Mouse (Mus musculus): ENCODE data around the gene Prdx2. TPM values are rescaled to one million over a fixed set of nuclear protein-coding genes. Genes with fewer than 3 reads are reported as not detected.

Prdx2 gene
- polyA plus RNA-seq, 1 experiment from 2014 or later: 810 TPM

DNA sequence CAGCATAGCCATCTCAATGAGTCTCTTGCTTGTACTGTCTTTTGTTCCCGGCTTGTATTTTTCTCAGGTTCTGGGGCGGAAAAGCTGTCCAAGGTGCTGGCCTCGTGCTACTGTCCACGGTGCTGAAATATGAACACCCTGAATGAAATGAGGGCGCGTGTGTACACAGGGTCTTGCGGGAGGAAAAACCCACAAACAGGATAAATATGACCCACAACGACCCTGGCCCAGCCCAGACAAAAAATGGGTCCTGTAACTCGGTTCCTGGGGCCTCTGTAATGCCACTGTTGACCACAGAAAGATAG is 22.2 kb upstream of the Prdx2 start:
- Histone ChIP-seq H3K4me2 (replicated peaks; ENCODE audit: low read depth, low read length) (no peak overlapping the region), H3K9ac (replicated peaks; ENCODE audit: low read length) (no peak overlapping the region), H3K36me3 (ENCODE audit: insufficient read depth, low read length) (no peaks in the 10 kb centered on the region), H3K27ac (ENCODE audit: low read length) (no peak overlapping the region), H3K9me3 (ENCODE audit: low read length) (no peaks in the 10 kb centered on the region), H3K4me3 (ENCODE audit: low read length) (no peak overlapping the region), H3K4me1 (ENCODE audit: insufficient read depth, low read length) (peaks cover 12% of the 10 kb centered on the region), H3K27me3 (ENCODE audit: insufficient read depth, low read length) (peaks cover 68% of the 10 kb centered on the region)
- ATAC-seq (ENCODE audit: low FRiP score, low TSS enrichment): peak; percentile 37; the same call in 1 of the 2 replicates
- 11% methylated on average over 9 of the region's 9 CpGs for WGBS

DNA sequence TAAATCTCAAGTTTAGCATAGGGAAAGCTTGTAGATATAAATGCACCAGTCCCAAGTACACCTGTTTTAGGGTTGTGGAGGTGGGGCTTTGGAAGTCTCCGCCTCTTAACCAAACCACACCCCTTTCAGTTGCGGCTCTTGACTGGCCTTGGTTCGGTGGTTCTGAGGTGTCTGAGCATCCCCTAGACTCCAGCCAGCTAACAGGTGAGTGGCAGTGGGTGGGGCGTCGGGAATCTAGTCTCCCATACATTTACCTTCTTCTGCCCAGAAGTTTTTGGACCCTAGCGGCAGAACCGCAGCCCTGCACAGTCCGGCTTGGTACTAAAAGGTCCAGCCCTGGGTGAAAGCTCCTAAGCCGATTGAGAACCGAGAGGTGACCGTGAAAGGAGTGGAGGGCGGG is 19.6 kb upstream of the Prdx2 start:
- H3K9me3 ChIP-seq (ENCODE audit: low read length): no peaks in the 10 kb centered on the region
- H3K27ac ChIP-seq (ENCODE audit: low read length): no peak overlapping the region
- H3K9ac ChIP-seq (replicated peaks; ENCODE audit: low read length): no peak overlapping the region
- no peak overlapping the region for H3K4me3 ChIP-seq (ENCODE audit: low read length)
- no peaks in the 10 kb centered on the region for H3K36me3 ChIP-seq (ENCODE audit: insufficient read depth, low read length)
- no peak overlapping the region for H3K4me2 ChIP-seq (replicated peaks; ENCODE audit: low read depth, low read length)
- peaks cover 58% of the 10 kb centered on the region for H3K27me3 ChIP-seq (ENCODE audit: insufficient read depth, low read length)
- peaks cover 12% of the 10 kb centered on the region for H3K4me1 ChIP-seq (ENCODE audit: insufficient read depth, low read length)
- no peak for ATAC-seq (ENCODE audit: low FRiP score, low TSS enrichment)
- WGBS: 20% methylated on average over 12 of the region's 12 CpGs

DNA sequence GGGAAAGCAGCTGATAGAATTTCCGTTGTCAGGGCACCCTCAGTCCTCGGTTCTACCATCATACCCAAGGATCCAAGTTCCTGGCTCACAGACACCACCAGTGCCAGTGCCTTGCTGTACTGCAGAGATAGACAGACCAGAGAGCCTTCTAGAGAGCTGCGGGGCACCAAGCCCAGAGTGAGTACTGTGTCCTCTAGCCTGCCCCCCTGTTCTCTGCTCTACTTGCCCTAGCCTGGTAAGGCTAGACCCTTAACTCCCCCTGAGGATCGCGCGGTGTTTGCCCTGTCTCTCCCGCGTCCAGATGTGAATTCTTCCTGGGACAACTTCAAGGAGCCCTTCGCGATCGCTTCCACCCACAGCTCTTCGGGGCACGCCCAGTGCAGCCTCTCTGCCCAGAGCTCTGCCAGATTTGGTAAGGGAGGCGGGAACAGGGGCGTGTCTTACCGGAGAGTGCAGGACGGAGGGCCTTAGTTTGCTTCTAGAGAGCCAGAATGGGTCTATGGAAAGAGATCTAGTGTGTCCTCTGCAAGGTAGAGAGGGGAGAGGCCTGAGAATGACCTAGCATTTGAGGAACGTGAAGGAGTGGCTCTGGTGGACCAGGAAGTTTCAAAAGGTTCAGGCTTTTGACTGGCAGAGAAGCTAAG is 16.7 kb upstream of the Prdx2 start:
- Histone ChIP-seq H3K4me1 (ENCODE audit: insufficient read depth, low read length) (no peaks in the 10 kb centered on the region), H3K27ac (ENCODE audit: low read length) (no peak overlapping the region), H3K9ac (replicated peaks; ENCODE audit: low read length) (no peak overlapping the region), H3K36me3 (ENCODE audit: insufficient read depth, low read length) (peaks cover 5% of the 10 kb centered on the region; the same call in 1 of the 2 replicates), H3K9me3 (ENCODE audit: low read length) (no peaks in the 10 kb centered on the region), H3K27me3 (ENCODE audit: insufficient read depth, low read length) (peaks cover 34% of the 10 kb centered on the region), H3K4me3 (ENCODE audit: low read length) (no peak overlapping the region), H3K4me2 (replicated peaks; ENCODE audit: low read depth, low read length) (0 out of 2 replicates have a peak overlapping the region, but pooled peaks have one; percentile 4)
- 0 out of 2 replicates have a peak, but pooled peaks have one; percentile 50 for ATAC-seq (ENCODE audit: low FRiP score, low TSS enrichment)
- 10% methylated on average over 18 of the region's 18 CpGs for WGBS

DNA sequence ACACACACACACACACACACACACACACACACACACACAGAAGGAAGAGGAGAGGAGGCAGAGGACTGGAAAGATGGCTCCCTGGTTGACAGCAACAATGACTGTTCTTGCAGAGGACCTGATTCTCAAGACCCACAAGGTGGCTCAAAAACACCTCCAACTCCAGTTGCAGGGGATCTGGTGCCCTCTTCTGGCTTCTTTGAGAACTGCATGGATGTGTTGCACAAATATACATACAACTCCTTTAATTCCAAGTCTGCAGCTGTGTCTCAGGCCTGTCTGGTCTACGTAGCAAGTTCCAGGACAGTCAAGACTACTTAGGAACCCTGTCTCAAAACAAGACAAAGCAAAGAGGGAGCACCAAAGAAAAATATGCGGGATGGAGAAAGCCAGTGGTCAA is 12.6 kb upstream of the Prdx2 start:
- 51% methylated on average over 2 of the region's 2 CpGs for WGBS
- peaks cover 23% of the 10 kb centered on the region; the same call in 1 of the 2 replicates for H3K36me3 ChIP-seq (ENCODE audit: insufficient read depth, low read length)

DNA sequence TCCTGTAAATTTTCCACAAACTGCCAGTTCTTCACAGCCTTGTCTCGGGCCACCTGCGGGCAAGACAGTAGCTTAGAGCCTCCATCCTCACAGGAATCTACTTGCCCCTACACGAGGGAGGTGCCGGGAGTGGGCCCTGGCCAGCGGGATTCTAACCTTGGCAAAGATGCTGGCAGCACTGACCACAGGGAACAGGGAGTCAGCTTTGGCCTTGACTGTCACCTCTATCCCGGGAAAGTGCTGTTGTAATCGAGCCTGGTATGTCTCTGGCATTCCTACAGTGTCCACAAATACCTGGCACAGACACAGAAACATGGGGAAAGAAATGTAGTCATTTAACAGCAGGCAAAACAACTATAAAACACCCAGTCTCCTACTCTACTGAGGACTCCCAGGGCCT is 9.6 kb upstream of the Prdx2 start:
- 89% methylated on average over 7 of the region's 7 CpGs for WGBS
- no peak overlapping the region for H3K4me2 ChIP-seq (replicated peaks; ENCODE audit: low read depth, low read length)
- H3K36me3 ChIP-seq (ENCODE audit: insufficient read depth, low read length): peaks cover 23% of the 10 kb centered on the region; the same call in 1 of the 2 replicates
- ATAC-seq (ENCODE audit: low FRiP score, low TSS enrichment): no peak
- H3K27ac ChIP-seq (ENCODE audit: low read length): no peak overlapping the region
- H3K9ac ChIP-seq (replicated peaks; ENCODE audit: low read length): no peak overlapping the region
- H3K27me3 ChIP-seq (ENCODE audit: insufficient read depth, low read length): no peaks in the 10 kb centered on the region
- H3K4me1 ChIP-seq (ENCODE audit: insufficient read depth, low read length): peaks cover under 1% of the 10 kb centered on the region
- no peaks in the 10 kb centered on the region for H3K9me3 ChIP-seq (ENCODE audit: low read length)
- H3K4me3 ChIP-seq (ENCODE audit: low read length): no peak overlapping the region

More for the DNA sequence above, 12.6 kb upstream of the Prdx2 start:
- no peak for ATAC-seq (ENCODE audit: low FRiP score, low TSS enrichment)
- H3K9ac ChIP-seq (replicated peaks; ENCODE audit: low read length): no peak overlapping the region
- no peaks in the 10 kb centered on the region for H3K4me1 ChIP-seq (ENCODE audit: insufficient read depth, low read length)
- no peak overlapping the region for H3K4me2 ChIP-seq (replicated peaks; ENCODE audit: low read depth, low read length)
- H3K27me3 ChIP-seq (ENCODE audit: insufficient read depth, low read length): peaks cover 9% of the 10 kb centered on the region; the same call in 1 of the 2 replicates
- H3K27ac ChIP-seq (ENCODE audit: low read length): no peak overlapping the region
- no peak overlapping the region for H3K4me3 ChIP-seq (ENCODE audit: low read length)
- no peaks in the 10 kb centered on the region for H3K9me3 ChIP-seq (ENCODE audit: low read length)

DNA sequence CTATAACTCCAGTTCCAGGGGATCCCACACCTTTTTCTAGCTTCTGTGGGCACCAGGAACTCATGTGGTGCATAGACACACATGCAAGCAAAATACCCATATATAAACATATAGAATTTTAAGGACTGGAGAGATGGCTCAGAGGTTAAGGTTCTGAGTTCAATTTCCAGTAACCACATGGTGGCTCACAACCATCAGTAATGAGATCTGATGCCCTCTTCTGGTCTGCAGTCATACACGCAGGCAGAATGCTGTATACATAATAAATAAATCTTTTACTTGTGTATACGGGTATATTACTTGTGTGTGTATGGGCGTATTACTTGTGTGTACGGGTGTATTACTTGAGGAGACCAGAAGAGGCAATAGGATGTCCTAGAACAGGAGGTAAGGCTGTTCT is 5.4 kb upstream of the Prdx2 start:
- Histone ChIP-seq H3K4me3 (ENCODE audit: low read length) (no peak overlapping the region), H3K27ac (ENCODE audit: low read length) (no peak overlapping the region), H3K4me2 (replicated peaks; ENCODE audit: low read depth, low read length) (no peak overlapping the region), H3K4me1 (ENCODE audit: insufficient read depth, low read length) (peaks cover 22% of the 10 kb centered on the region), H3K27me3 (ENCODE audit: insufficient read depth, low read length) (no peaks in the 10 kb centered on the region), H3K9me3 (ENCODE audit: low read length) (no peaks in the 10 kb centered on the region), H3K9ac (replicated peaks; ENCODE audit: low read length) (no peak overlapping the region), H3K36me3 (ENCODE audit: insufficient read depth, low read length) (peaks cover 9% of the 10 kb centered on the region; the same call in 1 of the 2 replicates)
- WGBS: 89% methylated on average over 4 of the region's 4 CpGs
- no peak for ATAC-seq (ENCODE audit: low FRiP score, low TSS enrichment)

DNA sequence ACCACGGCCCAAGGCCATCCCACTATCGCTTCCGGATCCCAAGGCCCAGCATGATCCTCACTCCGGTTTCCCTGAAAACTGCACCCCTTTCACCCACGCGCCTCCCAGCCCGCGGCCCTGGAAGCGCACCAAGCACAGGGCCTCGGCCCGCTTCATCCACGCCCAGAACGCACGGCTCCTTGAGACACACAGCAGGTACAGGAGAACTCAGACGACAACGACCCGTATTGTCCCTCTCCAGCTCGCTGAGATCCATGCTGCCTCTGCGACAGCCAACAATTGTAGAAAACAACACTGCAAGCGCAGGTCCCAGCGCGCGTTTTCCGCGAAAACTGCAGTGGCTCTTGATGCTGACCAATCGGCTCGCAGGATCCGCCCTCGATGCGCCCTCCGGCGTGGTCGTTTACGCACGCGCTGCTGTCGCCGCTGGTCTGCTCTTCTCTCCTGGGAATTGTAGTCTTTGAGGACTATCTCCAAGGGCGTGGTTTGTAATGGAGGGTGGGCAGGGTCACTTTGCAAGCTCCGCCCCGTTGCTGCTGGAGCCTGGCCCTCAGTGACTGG is 3.6 kb upstream of the Prdx2 start:
- peak overlapping the region; percentile 67 for H3K27ac ChIP-seq (ENCODE audit: low read length)
- H3K36me3 ChIP-seq (ENCODE audit: insufficient read depth, low read length): peaks cover 3% of the 10 kb centered on the region; the same call in 1 of the 2 replicates
- H3K9me3 ChIP-seq (ENCODE audit: low read length): no peaks in the 10 kb centered on the region
- H3K4me2 ChIP-seq (replicated peaks; ENCODE audit: low read depth, low read length): peak overlapping the region; percentile 90
- peak; percentile 89 for ATAC-seq (ENCODE audit: low FRiP score, low TSS enrichment)
- peak overlapping the region; percentile 70 for H3K9ac ChIP-seq (replicated peaks; ENCODE audit: low read length)
- under 1% methylated on average over 41 of the region's 41 CpGs for WGBS
- H3K27me3 ChIP-seq (ENCODE audit: insufficient read depth, low read length): no peaks in the 10 kb centered on the region
- H3K4me1 ChIP-seq (ENCODE audit: insufficient read depth, low read length): peaks cover 28% of the 10 kb centered on the region
- H3K4me3 ChIP-seq (ENCODE audit: low read length): peak overlapping the region; percentile 64

DNA sequence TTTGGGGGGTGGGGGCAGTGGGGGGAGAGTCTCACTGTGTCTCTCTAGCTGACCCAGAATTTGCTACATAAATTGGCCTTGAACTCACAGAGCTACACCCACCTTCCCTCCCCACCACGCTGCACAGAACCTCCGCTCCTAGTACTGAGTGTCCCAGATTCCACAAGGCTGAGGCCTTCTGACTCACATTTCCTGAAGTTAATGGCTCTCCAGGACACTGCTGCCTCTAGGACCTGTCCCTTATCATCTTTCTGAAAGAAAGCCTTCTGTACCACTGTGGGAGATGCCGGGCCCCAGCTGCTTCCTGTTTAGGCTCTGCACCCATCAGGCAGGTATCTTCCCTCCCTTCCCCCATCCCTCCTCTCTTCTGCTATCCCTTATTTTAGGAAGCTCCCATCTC is 2.8 kb upstream of the Prdx2 start:
- H3K36me3 ChIP-seq (ENCODE audit: insufficient read depth, low read length): peaks cover 9% of the 10 kb centered on the region
- no peak overlapping the region for H3K9ac ChIP-seq (replicated peaks; ENCODE audit: low read length)
- 0 out of 2 replicates have a peak, but pooled peaks have one; percentile 1 for ATAC-seq (ENCODE audit: low FRiP score, low TSS enrichment)
- peak overlapping the region; percentile 25; the same call in 1 of the 2 replicates for H3K27ac ChIP-seq (ENCODE audit: low read length)
- H3K4me1 ChIP-seq (ENCODE audit: insufficient read depth, low read length): peaks cover 33% of the 10 kb centered on the region
- no peak overlapping the region for H3K4me2 ChIP-seq (replicated peaks; ENCODE audit: low read depth, low read length)
- no peaks in the 10 kb centered on the region for H3K27me3 ChIP-seq (ENCODE audit: insufficient read depth, low read length)
- H3K4me3 ChIP-seq (ENCODE audit: low read length): no peak overlapping the region
- WGBS: 39% methylated on average over 3 of the region's 3 CpGs
- H3K9me3 ChIP-seq (ENCODE audit: low read length): no peaks in the 10 kb centered on the region

DNA sequence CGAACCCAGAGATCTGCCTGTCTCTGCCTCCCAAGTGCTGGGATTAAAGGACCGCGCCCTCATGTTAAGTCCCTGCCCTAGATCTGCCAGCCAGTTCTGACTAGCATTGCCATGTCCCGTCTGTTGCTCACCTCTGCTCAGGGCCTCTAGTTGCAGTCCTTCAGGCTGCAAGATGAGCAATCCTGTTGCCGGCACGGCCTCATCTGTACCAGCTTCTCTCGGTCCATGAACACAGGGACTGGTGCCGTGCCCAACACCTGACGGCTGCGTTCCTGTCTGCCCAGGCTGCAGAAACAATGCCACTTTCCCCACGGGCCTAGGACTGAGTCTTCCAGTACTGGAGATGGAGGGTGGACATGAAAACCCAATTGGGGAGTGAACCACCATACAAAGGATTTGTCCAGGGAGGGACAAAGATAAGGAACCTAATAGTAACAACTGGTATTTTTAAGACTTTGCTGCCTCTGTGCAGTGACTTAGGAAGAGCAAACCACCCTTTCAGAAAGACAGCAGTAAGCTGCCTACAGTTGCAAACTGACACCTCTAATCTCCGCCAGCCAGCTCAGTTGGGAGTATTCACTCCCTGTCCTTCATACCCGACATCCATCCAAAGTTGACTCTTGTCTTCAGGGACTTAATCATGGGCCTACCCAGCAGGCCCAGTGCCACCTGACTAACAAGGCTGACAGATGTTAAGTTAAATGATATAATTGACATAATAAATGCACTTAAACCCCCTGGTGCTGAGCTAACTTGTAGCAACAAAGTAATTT is 1.7 kb upstream of the Prdx2 start:
- no peaks in the 10 kb centered on the region for H3K27me3 ChIP-seq (ENCODE audit: insufficient read depth, low read length)
- no peak overlapping the region for H3K4me2 ChIP-seq (replicated peaks; ENCODE audit: low read depth, low read length)
- H3K27ac ChIP-seq (ENCODE audit: low read length): no peak overlapping the region
- no peak overlapping the region for H3K9ac ChIP-seq (replicated peaks; ENCODE audit: low read length)
- peaks cover 33% of the 10 kb centered on the region for H3K4me1 ChIP-seq (ENCODE audit: insufficient read depth, low read length)
- H3K4me3 ChIP-seq (ENCODE audit: low read length): no peak overlapping the region
- ATAC-seq (ENCODE audit: low FRiP score, low TSS enrichment): no peak
- WGBS: 88% methylated on average over 13 of the region's 13 CpGs
- H3K36me3 ChIP-seq (ENCODE audit: insufficient read depth, low read length): peaks cover 18% of the 10 kb centered on the region
- H3K9me3 ChIP-seq (ENCODE audit: low read length): no peaks in the 10 kb centered on the region

DNA sequence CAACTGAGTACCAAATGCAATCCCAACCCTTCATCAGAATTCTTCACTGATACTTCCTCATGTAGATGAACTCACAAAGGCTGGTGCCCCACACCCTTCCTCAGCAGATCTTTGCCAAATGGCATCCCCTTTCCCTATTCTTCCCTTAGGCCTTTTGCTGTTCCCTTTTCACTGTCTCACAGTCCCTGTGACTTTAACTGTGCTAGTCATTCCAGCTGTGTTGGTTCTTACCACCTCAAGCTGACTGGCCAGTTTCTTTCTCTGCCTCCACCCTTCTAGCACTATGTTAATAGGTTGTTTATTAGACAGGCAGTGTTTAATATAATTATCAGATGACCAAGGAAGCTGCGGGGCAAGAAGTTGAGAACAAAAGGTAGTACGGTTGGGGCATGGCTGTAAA is 737 bp upstream of the Prdx2 start:
- peaks cover 33% of the 10 kb centered on the region for H3K4me1 ChIP-seq (ENCODE audit: insufficient read depth, low read length)
- peak overlapping the region; percentile 75 for H3K9ac ChIP-seq (replicated peaks; ENCODE audit: low read length)
- peaks cover 25% of the 10 kb centered on the region for H3K36me3 ChIP-seq (ENCODE audit: insufficient read depth, low read length)
- peak overlapping the region; percentile 89 for H3K27ac ChIP-seq (ENCODE audit: low read length)
- 9% methylated on average over 2 of the region's 2 CpGs for WGBS
- peak overlapping the region; percentile 82 for H3K4me2 ChIP-seq (replicated peaks; ENCODE audit: low read depth, low read length)
- H3K9me3 ChIP-seq (ENCODE audit: low read length): no peaks in the 10 kb centered on the region
- ATAC-seq (ENCODE audit: low FRiP score, low TSS enrichment): no peak
- no peaks in the 10 kb centered on the region for H3K27me3 ChIP-seq (ENCODE audit: insufficient read depth, low read length)
- H3K4me3 ChIP-seq (ENCODE audit: low read length): peak overlapping the region; percentile 57

All from kidney, embryonic 16.5 days (tissue).